Mouse (Mus musculus) MEL (cell line): ENCODE data around the gene Ttc36. TPM values are rescaled to one million over a fixed set of nuclear protein-coding genes. Genes with fewer than 3 reads are reported as not detected.

Experiments used
- DNase-seq: peaks from one replicate; pipeline ENCODE4 v3.0.0; 2011; ENCODE audit warnings: low read depth, low spot score
- H3K27ac ChIP-seq: 2 replicates; pipeline ENCODE4 v1.5.1; 2012; ENCODE audit warnings: low read depth, mild to moderate bottlenecking, control low read depth, low read length, moderate library complexity; ENCODE audit not compliant: control insufficient read depth
- H3K27me3 ChIP-seq, 2 experiments: fragments of 150-350 bp in 1 of 2; sonication (generic) in 1 of 2; 2 replicates each; pipeline ENCODE4 v1.6.1; 2012; ENCODE audit warnings: low read length in 2 of 2, mild to moderate bottlenecking in 2 of 2, improper control_type of control experiment in 1 of 2, moderate library complexity in 1 of 2; ENCODE audit not compliant: insufficient read depth in 2 of 2, control insufficient read depth in 1 of 2
- H3K36me3 ChIP-seq, 2 experiments: 2 replicates each; pipeline ENCODE4 v1.6.1; 2012 to 2014; ENCODE audit warnings: low read length in 2 of 2, improper control_type of control experiment in 1 of 2, inconsistent platforms in 1 of 2, mild to moderate bottlenecking in 1 of 2; ENCODE audit not compliant: insufficient read depth in 2 of 2, control insufficient read depth in 1 of 2
- H3K4me1 ChIP-seq, 2 experiments: fragments of 150-350 bp in 1 of 2; sonication (generic) in 1 of 2; 2 replicates each; pipeline ENCODE4 v1.6.1; 2012; ENCODE audit warnings: low read length in 2 of 2, improper control_type of control experiment in 1 of 2, mild to moderate bottlenecking in 1 of 2; ENCODE audit not compliant: insufficient read depth in 2 of 2, control insufficient read depth in 1 of 2
- H3K4me3 ChIP-seq, 2 experiments: fragments of 150-350 bp in 1 of 2; sonication (generic) in 1 of 2; 2 replicates each; pipeline ENCODE4 v1.5.1; 2012; ENCODE audit warnings: low read depth in 2 of 2, low read length in 2 of 2, mild to moderate bottlenecking in 2 of 2, moderate library complexity in 2 of 2, control low read depth in 1 of 2, improper control_type of control experiment in 1 of 2; ENCODE audit not compliant: control insufficient read depth in 1 of 2, insufficient read depth in 1 of 2
- H3K79me2 ChIP-seq: 2 replicates; pipeline ENCODE4 v1.6.1; 2012; ENCODE audit warnings: mild to moderate bottlenecking, low read length, moderate library complexity; ENCODE audit not compliant: control insufficient read depth, poor library complexity, insufficient read depth
- H3K9ac ChIP-seq: 2 replicates; pipeline ENCODE4 v1.6.1; 2012; ENCODE audit warnings: low read depth, mild to moderate bottlenecking, control low read depth, low read length, moderate library complexity; ENCODE audit not compliant: control insufficient read depth, poor library complexity, severe bottlenecking
- H3K9me3 ChIP-seq: fragments of 150-350 bp; sonication (generic); replicated peaks from 2 replicates; pipeline ENCODE4 v1.6.1; 2012; ENCODE audit warnings: mild to moderate bottlenecking, low read length, improper control_type of control experiment, moderate library complexity; ENCODE audit not compliant: insufficient read depth
- CHD1 ChIP-seq: IDR thresholded peaks from 2 replicates; pipeline ENCODE4 v1.6.1; 2012; ENCODE audit warnings: low read depth, mild to moderate bottlenecking, inconsistent platforms, low read length, improper control_type of control experiment
- CHD2 ChIP-seq: IDR thresholded peaks from 2 replicates; pipeline ENCODE4 v1.6.1; 2011; ENCODE audit warnings: low read length, improper control_type of control experiment
- ELF1 ChIP-seq: IDR thresholded peaks from 2 replicates; pipeline ENCODE4 v1.6.1; 2014; ENCODE audit warnings: low read depth, mild to moderate bottlenecking, inconsistent platforms, low read length, improper control_type of control experiment, moderate library complexity
- EP300 ChIP-seq, 2 experiments: IDR thresholded peaks; 2 replicates each; pipeline ENCODE4 v1.6.1; 2011; ENCODE audit warnings: improper control_type of control experiment in 2 of 2, low read length in 2 of 2, low read depth in 1 of 2, mild to moderate bottlenecking in 1 of 2
- GABPA ChIP-seq: IDR thresholded peaks from 2 replicates; pipeline ENCODE4 v1.6.1; 2012; ENCODE audit warnings: low read depth, mild to moderate bottlenecking, inconsistent platforms, low read length, improper control_type of control experiment, moderate library complexity
- GATA1 ChIP-seq: IDR thresholded peaks from 2 replicates; pipeline ENCODE4 v1.6.1; 2011; ENCODE audit warnings: low read depth, low read length, improper control_type of control experiment
- JUND ChIP-seq: IDR thresholded peaks from 2 replicates; pipeline ENCODE4 v1.6.1; 2011; ENCODE audit warnings: low read depth, mild to moderate bottlenecking, improper control_type of control experiment, low read length
- KAT2A ChIP-seq: conservative IDR thresholded peaks from 2 replicates; pipeline ENCODE4 v1.6.1; 2012; ENCODE audit warnings: low read depth, low read length, improper control_type of control experiment, inconsistent platforms
- MAFK ChIP-seq: IDR thresholded peaks from 2 replicates; pipeline ENCODE4 v1.6.1; 2011; ENCODE audit warnings: low read depth, mild to moderate bottlenecking, low read length, improper control_type of control experiment, borderline replicate concordance
- MAZ ChIP-seq: IDR thresholded peaks from 2 replicates; pipeline ENCODE4 v1.6.1; 2012; ENCODE audit warnings: low read depth, mild to moderate bottlenecking, inconsistent platforms, low read length, improper control_type of control experiment
- MEF2A ChIP-seq: IDR thresholded peaks from 2 replicates; pipeline ENCODE4 v1.6.1; 2014; ENCODE audit warnings: low read depth, mild to moderate bottlenecking, inconsistent platforms, low read length, improper control_type of control experiment; ENCODE audit not compliant: poor library complexity, insufficient replicate concordance, severe bottlenecking; ENCODE audit errors: extremely low read depth
- MYB ChIP-seq: IDR thresholded peaks from 2 replicates; pipeline ENCODE4 v1.6.1; 2011; ENCODE audit warnings: mild to moderate bottlenecking, low read depth, low read length, improper control_type of control experiment
- MYC ChIP-seq: IDR thresholded peaks from 2 replicates; pipeline ENCODE4 v1.6.1; 2011; ENCODE audit warnings: low read depth, mild to moderate bottlenecking, low read length, improper control_type of control experiment, moderate library complexity
- NRF1 ChIP-seq: IDR thresholded peaks from 2 replicates; pipeline ENCODE4 v1.6.1; 2014; ENCODE audit warnings: low read depth, mild to moderate bottlenecking, inconsistent platforms, low read length, improper control_type of control experiment, moderate library complexity; ENCODE audit not compliant: poor library complexity, insufficient read depth, severe bottlenecking
- POLR2A ChIP-seq, 2 experiments: IDR thresholded peaks; 2 replicates each; pipeline ENCODE4 v1.6.1; 2011 to 2012; ENCODE audit warnings: low read length in 2 of 2, mild to moderate bottlenecking in 2 of 2, control low read depth in 1 of 2, improper control_type of control experiment in 1 of 2, low read depth in 1 of 2, moderate library complexity in 1 of 2; ENCODE audit not compliant: control insufficient read depth in 1 of 2, insufficient read depth in 1 of 2, poor library complexity in 1 of 2
- POLR2AphosphoS2 ChIP-seq: IDR thresholded peaks from 2 replicates; pipeline ENCODE4 v1.6.1; 2011; ENCODE audit warnings: low read length, improper control_type of control experiment
- RAD21 ChIP-seq: IDR thresholded peaks from 2 replicates; pipeline ENCODE4 v1.6.1; 2011; ENCODE audit warnings: mild to moderate bottlenecking, low read depth, low read length, improper control_type of control experiment
- SIN3A ChIP-seq: IDR thresholded peaks from 2 replicates; pipeline ENCODE4 v1.6.1; 2012; ENCODE audit warnings: low read length, improper control_type of control experiment, inconsistent platforms
- SMC3 ChIP-seq: IDR thresholded peaks from 2 replicates; pipeline ENCODE4 v1.6.1; 2011; ENCODE audit warnings: low read depth, low read length, improper control_type of control experiment
- TAL1 ChIP-seq: IDR thresholded peaks from 2 replicates; pipeline ENCODE4 v1.6.1; 2012; ENCODE audit warnings: mild to moderate bottlenecking, inconsistent platforms, low read length, moderate library complexity, mixed read lengths
- TBP ChIP-seq: IDR thresholded peaks from 2 replicates; pipeline ENCODE4 v1.8.0; 2011; ENCODE audit warnings: low read depth, low read length, improper control_type of control experiment
- TCF12 ChIP-seq: IDR thresholded peaks from 2 replicates; pipeline ENCODE4 v1.6.1; 2014; ENCODE audit warnings: low read depth, mild to moderate bottlenecking, inconsistent platforms, low read length, improper control_type of control experiment, moderate library complexity
- UBTF ChIP-seq: IDR thresholded peaks from 2 replicates; pipeline ENCODE4 v1.6.1; 2012; ENCODE audit warnings: low read depth, mild to moderate bottlenecking, inconsistent platforms, low read length, improper control_type of control experiment, moderate library complexity, borderline replicate concordance; ENCODE audit not compliant: insufficient read depth
- USF2 ChIP-seq, 2 experiments: IDR thresholded peaks; 2 replicates each; pipeline ENCODE4 v1.6.1; 2011 to 2012; ENCODE audit warnings: improper control_type of control experiment in 2 of 2, low read length in 2 of 2, borderline replicate concordance in 1 of 2, inconsistent platforms in 1 of 2, low read depth in 1 of 2, mild to moderate bottlenecking in 1 of 2; ENCODE audit not compliant: insufficient read depth in 1 of 2
- ZKSCAN1 ChIP-seq: IDR thresholded peaks from 2 replicates; pipeline ENCODE4 v1.6.1; 2012; ENCODE audit warnings: low read depth, mild to moderate bottlenecking, inconsistent platforms, low read length, improper control_type of control experiment, moderate library complexity
- ZNF384 ChIP-seq: IDR thresholded peaks from 2 replicates; pipeline ENCODE4 v1.6.1; 2012; ENCODE audit warnings: low read depth, mild to moderate bottlenecking, inconsistent platforms, low read length, improper control_type of control experiment
- polyA plus RNA-seq, 2 experiments: library from polyadenylated mRNA; stranded (reverse) in 1 of 2; unstranded in 1 of 2; fragments of >175 nt in 1 of 2; fragments of >200 nt in 1 of 2; gene quantifications; 2 replicates each; pipeline versions ENCODE4 v1.2.1 to v1.2.4; 2012; ENCODE audit warnings: low replicate concordance in 2 of 2, low read depth in 1 of 2; ENCODE audit not compliant: insufficient read length in 2 of 2, insufficient read depth in 1 of 2, missing spikeins in 1 of 2
- total RNA-seq: library from RNA; depleted of rRNA; stranded (reverse); fragments of 300-350 nt; gene quantifications from 2 replicates; pipeline ENCODE4 v1.2.3, GENCODE M21; 2012

Ttc36 gene
- total and polyA plus RNA-seq, 3 experiments, result 0.49 TPM; not detected in 2

DNA sequence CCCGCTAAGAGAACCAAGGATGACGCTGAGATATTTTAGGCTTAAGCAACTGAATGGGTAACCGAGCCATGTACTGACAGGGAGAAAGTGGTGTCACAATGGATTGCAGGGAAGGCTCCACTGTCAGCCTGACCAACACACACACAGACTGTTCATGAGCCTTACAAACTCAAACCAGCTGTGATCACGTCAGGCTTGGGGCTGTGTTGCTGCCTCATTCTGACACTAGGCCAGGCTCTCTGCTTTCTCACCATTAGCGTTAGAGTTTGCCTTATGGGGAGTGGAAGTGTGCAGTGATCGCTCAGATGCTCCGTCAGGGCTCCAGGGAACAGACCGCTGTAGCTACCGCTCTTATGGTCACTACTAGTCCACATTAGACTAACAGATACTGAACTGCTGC lies 10.0 kb downstream of the Ttc36 start:
- no peak for DNase-seq
- Histone ChIP-seq H3K79me2 (no peaks in the 10 kb centered on the region), H3K4me1 (no peaks in the 10 kb centered on the region), H3K9me3 (no peaks in the 10 kb centered on the region)
- no peak for TF ChIP-seq ELF1
- no peak for TF ChIP-seq ZNF384
- TF ChIP-seq SMC3, result no peak
- TF ChIP-seq MAZ, result no peak
- no peak for TF ChIP-seq RAD21
- TF ChIP-seq USF2 (IDR thresholded peaks at IDR 0.05; ENCODE audit: borderline replicate concordance in 1 of 2, insufficient read depth in 1 of 2, low read depth in 1 of 2, low read length in 2 of 2), result no peak
- TF ChIP-seq MAFK, result no peak
- no peak for TF ChIP-seq MYB
- TF ChIP-seq TAL1, result no peak
- no peak for TF ChIP-seq TBP
- no peak for TF ChIP-seq UBTF
- TF ChIP-seq CHD2, result no peak
- no peak for TF ChIP-seq CHD1
- no peak for TF ChIP-seq MEF2A
- TF ChIP-seq GATA1, result no peak
- TF ChIP-seq ZKSCAN1, result no peak
- TF ChIP-seq KAT2A, result no peak
- TF ChIP-seq POLR2AphosphoS2, result no peak
- TF ChIP-seq, all 39 proteins: peak for 0
- H3K4me3 ChIP-seq, result no peak overlapping the region
- H3K9ac ChIP-seq, result no peak overlapping the region
- no peak overlapping the region for H3K27ac ChIP-seq
- no peaks in the 10 kb centered on the region for H3K27me3 ChIP-seq
- no peaks in the 10 kb centered on the region for H3K36me3 ChIP-seq

DNA sequence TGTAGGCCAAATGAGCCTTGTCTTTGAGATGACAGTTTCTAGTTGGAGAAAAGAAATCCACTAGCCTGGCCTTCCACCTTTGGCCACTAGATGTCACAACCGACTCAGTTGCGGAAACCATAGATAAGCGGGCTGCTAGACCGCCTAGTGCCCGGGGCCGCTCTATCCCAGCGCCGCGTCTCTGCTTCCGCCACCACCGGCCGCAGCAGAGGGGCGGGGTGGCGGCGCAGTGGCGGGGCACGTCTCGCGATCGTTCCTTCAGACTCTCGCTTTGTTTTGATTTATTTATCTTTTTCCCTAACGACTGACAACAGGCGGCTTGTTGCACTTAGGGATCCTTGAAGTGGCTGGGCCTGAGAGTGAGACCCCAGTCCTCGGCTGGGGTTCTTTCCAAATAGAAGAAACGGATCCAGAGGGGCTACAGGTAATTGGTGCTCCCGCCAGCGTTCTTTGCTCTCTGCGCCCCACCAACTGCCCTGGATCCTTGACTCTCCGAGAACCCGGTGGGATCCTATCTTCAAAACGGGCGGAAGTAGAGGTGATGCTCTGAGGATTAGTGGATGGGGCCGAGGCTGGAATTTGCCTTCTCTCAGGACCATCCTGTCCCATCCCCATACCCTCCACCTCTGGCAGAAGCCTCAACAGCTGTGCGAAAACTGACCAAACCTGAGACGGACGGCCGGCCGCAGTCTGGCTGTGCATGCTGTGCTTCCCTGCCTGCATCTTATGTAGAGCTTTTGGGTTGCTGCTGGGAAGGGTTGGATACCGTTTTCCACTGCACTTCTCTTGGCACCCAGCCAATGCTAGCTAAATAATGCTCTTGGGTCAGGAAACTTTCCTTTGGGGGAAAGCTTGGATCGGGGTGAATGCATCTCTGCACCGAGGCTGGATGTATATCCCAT lies 29.9 kb downstream of the Ttc36 start:
- peak; percentile 98 for DNase-seq
- peak overlapping the region; percentile 68 for H3K9ac ChIP-seq
- TF ChIP-seq GABPA (peak; percentile 87; the same call in 1 of the 2 replicates), POLR2AphosphoS2 (no peak), ZNF384 (no peak), UBTF (no peak), MAZ (peak; percentile 98), GATA1 (peak; percentile 0; the same call in 1 of the 2 replicates), MAFK (no peak; the same call in 1 of the 2 replicates), MYC (peak; percentile 77), JUND (no peak; the same call in 1 of the 2 replicates), ELF1 (peak; percentile 94), MEF2A (0 out of 2 replicates have a peak, but pooled peaks have one; percentile 60), KAT2A (no peak; the same call in 1 of the 2 replicates), TCF12 (peak; percentile 75), RAD21 (peak; percentile 25), ZKSCAN1 (no peak), POLR2A (IDR thresholded peaks at IDR 0.05; ENCODE audit: control insufficient read depth in 1 of 2, insufficient read depth in 1 of 2, low read depth in 1 of 2, low read length in 2 of 2, poor library complexity in 1 of 2) (no peak; a peak in 1 of 4 replicates), SIN3A (peak; percentile 94), NRF1 (peak; percentile 52; the same call in 1 of the 2 replicates), EP300 (IDR thresholded peaks at IDR 0.05; ENCODE audit: low read depth in 1 of 2, low read length in 2 of 2) (peak in 1 of 2 experiments; percentile 62; a peak in 3 of 4 replicates)

More for the DNA sequence above, 29.9 kb downstream of the Ttc36 start:
- H3K79me2 ChIP-seq, result peaks cover 2% of the 10 kb centered on the region; the same call in 1 of the 2 replicates
- no peaks in the 10 kb centered on the region for H3K9me3 ChIP-seq
- peak overlapping the region; percentile 56 to 92 for H3K4me3 ChIP-seq
- peak overlapping the region; percentile 98 for H3K27ac ChIP-seq
- H3K36me3 ChIP-seq, result peaks cover 0 to 9% of the 10 kb centered on the region in 2 experiments; a peak in 2 of 4 replicates
- no peaks in the 10 kb centered on the region for H3K27me3 ChIP-seq
- peaks cover 0 to 8% of the 10 kb centered on the region in 2 experiments; a peak in 1 of 4 replicates for H3K4me1 ChIP-seq
